Mouse (Mus musculus): ENCODE results near the gene Nup62.

Gene Nup62

DNA sequence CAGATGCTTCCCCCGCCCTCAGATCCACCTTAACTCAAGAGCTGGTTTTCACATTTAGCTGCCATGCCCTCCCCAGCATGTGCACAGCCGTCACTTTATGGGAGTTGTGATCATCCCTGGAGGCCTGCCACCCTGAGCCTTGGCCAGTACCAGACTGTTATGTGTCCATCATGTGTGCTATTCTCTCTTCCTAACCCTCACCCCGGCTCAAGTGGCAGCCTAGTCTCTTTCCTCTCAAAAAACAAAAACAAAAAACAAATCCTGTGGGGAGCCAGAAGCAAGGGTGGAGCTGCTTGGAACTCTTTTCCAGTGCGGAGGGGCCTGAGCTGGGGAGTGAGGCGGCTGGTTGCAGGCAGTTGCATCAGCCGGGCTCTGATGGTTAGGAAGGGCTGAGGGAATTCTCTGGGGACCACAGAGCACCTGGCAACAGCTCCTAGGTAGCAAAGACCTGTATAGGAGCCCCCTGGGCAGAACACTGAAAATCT is 2.9 kb downstream of the Nup62 start:
- peak; percentile 4 to 31 for DNase-seq (ENCODE audit: low spot score in 2 of 2)

DNA sequence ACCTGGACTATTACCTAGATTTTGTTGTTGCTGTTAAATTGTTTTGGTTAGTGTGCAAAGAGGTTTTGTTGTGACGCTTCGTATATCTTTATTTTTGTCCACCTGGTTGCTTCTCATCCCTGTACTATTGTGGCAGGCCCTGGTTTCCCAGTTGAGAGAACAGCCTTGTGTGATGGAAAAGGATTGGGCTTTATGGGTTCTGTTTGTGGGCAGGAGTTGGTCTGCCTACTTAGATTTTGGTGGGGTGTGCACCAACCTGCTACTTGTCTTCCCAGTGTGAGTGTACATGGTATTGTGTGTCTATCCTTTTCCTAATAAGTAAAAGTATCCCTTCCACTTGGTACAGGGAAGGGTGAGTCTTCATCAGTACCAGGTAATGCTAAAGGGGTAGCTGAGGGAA is 3.5 kb downstream of the Nup62 start:
- no peak for DNase-seq (ENCODE audit: low spot score in 2 of 2)

DNA sequence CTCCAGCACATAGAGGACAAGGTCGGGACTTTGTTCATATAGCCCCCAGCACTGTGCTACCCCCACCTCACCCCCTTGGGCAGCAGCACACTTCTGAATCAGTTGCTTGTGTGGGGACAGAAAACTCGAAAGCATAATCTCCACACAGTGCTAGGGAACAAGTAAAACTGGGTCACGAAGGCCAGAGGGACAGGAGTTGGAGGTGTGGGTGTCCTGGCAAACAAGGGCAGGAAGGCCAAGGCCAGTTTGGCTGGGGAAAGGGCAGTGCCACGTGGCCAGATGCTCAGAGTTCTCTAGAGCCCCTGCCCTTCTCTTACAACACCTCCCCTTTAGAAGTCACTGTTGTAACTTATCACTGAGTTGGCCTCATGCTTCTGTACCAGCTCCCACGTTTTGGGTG is 4.0 kb downstream of the Nup62 start:
- DNase-seq (ENCODE audit: low spot score in 2 of 2): no peak

DNA sequence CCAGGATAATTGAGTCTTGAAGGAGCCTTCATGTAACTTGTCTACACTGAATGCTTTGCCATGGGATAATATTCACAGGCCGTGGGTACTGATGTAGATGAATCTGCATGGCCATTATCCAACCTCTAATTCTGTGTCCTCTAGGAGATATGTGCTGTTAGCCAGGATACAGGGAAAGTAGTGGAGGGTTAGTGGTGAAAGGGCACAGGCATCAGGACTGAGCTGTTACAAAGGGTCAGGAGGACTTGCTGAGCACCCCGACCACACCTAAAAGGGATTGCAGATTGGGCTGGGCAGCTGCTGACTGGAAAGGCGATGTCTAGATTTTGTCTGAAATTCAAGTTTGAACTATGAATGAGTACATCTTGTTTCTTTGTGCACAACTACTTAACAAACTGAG is 4.6 kb downstream of the Nup62 start:
- no peak for DNase-seq (ENCODE audit: low spot score in 2 of 2)

DNA sequence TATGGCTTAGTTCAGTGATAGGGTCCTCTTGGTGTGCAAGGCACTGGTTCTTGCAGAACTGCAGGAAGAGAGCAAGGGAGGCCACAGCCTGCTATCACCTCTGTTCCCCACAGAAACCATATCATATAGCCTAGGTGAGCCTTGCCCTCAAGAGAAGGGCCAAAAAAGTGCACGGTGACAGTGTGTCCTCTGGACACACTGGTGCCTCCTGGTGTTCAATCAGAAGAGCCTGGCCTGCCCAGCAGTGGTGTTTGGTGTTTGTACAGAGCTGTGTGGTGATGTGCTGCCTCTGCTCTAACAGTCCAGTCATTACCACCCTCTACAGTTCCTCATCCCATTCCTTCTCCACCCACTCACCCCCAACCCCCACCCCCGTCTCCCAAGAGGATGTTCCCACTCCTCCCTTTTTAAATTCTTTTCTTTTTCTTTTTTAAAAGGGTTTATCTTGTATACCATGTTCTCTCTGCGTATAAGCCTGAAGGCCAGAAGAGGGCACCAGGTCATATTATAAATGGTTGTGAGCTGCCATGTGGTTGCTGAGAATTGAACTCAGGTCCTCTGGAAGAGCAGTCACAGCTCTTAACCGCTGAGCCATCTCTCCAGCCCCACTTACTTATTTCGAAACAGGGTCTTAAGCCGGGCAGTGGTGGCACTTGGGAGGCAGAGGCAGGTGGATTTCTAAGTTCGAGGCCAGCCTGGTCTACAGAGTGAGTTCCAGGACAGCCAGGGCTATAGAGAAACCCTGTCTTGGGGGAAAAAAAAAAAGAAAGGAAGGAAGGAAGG is 6.0 kb downstream of the Nup62 start:
- peak; percentile 0 to 1 for DNase-seq (ENCODE audit: low spot score in 2 of 2)

DNA sequence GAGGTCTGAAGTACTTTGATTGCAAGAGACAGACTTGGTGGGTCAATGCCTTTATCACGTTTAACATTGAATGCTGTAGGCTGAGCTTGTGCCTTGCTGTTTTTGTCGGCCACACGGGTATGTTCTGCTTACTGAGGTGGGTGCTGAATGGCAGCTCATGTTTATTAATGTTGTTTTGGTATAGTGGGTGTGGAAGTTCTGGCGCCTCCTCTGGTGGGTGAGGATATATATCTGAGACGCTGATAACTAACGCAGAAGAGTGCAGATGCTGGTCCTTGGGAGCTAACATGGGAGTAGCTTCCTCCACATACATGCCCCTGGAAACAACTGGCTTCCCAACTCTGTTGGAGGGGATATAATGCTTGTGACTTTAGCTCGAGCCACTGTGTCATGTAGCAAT is 7.5 kb downstream of the Nup62 start:
- DNase-seq (ENCODE audit: low spot score in 2 of 2): no peak

DNA sequence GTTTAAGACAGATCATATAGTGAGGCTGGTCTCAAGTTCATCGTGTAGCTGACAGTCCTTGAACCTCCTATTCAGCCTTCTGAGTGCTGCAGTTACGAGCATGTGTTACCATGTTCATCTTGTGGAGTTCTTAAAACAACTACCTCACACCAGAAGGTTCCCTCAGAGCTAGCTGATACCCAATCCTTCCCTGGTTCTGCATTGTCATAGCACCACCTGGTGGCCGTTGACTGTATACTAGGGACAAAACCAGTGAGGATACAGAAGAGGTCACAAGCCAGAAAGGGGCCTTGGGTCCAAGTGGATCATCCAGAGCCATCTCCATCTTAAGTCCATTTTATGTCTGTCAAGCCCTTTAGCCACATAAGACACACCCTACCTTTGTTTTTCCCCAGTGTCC is 9.0 kb downstream of the Nup62 start:
- DNase-seq (ENCODE audit: low spot score in 2 of 2): peak; percentile 64 to 76

DNA sequence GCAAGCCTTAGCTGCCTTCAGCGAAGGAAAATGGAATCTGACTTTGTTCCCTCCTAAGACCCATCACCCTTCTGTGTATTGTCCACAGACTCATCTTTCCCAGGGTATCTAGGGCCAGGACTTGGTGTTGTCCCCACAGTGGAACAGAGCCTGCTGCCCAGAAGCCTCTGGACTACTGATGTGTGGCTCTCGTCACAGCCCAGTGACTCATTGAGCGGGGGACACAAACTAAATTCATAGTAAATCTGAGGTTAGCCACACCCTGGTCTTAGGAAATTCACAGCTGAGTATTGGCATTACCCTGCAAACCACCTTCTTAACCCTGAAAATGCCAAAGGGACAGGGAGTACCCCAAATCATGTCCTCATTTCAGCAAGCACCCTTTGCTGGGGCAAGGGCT is 10.9 kb downstream of the Nup62 start:
- no peak for DNase-seq (ENCODE audit: low spot score in 2 of 2)

DNA sequence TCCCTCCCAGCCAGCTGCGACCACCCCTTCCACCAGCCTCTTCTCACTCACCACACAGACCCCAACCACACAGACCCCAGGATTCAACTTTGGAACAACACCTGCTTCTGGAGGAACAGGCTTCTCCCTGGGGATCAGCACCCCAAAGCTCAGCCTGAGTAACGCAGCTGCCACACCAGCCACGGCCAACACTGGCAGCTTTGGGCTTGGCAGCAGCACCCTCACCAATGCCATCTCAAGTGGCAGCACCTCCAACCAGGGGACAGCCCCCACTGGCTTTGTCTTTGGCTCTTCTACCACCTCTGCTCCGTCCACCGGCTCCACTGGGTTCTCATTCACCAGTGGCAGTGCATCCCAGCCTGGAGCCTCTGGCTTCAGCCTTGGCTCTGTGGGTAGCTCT is 12.8 kb downstream of the Nup62 start:
- no peak for DNase-seq (ENCODE audit: low spot score in 2 of 2)

DNA sequence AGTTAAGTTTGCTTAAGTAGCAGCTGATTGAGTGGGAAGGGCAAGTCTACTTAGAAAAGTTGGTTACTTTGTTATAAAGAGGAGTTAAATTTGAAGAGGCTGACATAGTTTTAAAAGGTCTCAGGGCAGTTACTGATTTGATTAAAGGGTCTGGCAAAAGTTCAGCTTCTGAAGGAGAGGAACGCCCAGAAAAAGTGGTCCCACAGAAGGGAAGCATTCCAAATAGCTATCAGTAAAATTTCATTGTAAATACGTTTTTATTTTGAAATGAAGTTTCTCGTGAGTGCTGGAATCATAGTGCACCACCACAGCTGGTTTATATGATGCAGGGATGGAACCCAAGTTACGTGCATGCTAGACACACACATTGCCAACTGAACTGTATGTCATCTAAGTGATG is 16.9 kb downstream of the Nup62 start:
- no peak for DNase-seq (ENCODE audit: low spot score in 2 of 2)

DNA sequence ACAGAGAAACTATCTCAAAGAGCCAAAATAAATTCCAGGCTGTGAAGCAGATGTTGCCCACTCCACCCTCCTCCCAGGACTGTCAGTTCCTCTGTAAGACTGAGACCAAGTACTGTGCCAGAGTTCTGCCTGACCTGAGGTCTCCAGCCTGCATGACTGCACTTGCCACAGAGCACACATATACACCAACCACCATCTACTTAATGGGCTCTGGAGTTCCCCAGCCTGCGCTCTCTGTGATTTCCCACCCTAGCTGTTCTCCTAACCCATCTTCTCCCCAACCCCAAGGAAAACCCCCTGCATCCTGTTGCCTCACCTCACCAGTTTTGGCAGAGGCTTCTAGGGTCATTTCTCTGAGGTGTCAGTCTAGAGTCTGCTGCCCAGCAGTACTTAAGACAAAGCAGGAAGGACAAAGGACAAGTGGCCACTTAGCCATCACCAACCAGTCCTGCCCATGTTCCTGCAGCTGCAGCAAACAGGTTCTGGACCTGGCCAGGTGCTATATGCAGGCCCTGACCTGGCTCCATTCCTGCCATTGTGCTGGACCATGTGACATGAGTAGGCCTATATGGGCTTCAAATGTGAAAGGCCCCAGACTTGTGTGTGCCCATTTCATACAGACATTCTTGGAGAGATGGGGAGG is 19.6 kb downstream of the Nup62 start:
- no peak for DNase-seq (ENCODE audit: low spot score in 2 of 2)

DNA sequence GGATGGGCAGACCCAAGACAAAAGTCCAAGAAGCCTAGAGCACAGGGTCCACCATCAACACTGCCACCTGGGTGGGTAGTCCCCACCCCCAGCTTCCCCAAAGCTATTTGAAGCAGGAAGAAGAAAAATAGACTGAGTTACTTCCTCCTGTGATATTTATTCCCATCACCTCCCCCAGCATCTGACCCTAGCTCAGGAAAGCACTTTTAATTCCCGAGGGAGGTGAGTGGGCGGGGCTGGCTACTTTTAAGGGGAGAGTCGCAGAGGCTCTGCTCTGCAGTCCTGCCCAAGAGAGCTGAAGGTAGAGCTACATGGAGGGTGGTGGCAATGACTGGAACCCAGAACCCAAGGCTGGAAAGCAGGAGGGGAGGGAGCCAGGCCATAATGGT is 20.1 kb downstream of the Nup62 start:
- no peak for DNase-seq (ENCODE audit: low spot score in 2 of 2)

DNA sequence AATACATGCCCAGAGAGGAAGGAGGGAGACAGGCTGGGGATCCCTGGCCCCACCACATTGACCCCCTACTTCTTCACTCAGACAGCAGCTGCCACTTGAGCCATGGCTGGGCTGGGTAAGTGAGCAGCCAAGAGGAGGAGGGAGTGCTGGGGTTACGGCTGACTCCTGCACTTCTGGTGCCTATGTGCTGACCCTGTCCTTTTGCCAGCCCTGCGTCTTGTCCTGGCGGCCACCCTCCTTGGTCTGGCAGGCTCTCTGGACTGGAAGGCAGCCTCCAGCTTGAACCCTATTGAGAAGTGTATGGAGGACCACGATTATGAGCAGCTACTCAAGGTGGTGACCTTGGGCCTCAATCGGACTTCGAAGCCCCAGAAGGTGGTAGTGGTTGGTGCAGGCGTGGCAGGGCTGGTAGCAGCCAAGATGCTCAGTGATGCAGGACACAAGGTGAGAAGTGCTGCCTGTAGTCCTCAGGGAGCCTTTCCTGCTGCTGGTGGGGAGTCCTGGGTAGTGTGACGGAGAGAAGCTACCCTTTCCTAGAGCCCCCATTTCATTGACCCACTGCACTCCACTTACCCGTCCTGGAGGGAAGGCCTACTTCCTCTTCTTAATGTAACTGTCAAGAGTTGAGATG is 20.6 kb downstream of the Nup62 start:
- no peak for DNase-seq (ENCODE audit: low spot score in 2 of 2)

DNA sequence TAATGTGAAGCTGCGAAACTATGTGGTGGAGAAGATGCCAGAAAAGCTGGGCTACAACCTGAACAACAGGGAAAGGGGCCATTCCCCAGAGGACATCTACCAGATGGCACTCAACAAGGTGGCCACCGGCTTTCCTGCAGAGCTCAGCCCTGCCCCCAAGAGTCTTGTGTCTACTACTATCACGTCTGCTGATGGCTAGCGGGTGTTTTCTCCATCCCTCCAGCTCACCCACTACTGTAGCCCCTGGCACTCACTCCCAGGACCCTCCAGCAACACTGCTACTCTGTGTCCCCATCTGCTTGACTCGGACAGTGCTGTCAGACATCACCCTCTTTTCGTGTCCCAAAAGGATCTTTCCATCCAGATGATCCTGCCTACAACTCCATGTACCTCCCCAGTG is 22.2 kb downstream of the Nup62 start:
- no peak for DNase-seq (ENCODE audit: low spot score in 2 of 2)

DNA sequence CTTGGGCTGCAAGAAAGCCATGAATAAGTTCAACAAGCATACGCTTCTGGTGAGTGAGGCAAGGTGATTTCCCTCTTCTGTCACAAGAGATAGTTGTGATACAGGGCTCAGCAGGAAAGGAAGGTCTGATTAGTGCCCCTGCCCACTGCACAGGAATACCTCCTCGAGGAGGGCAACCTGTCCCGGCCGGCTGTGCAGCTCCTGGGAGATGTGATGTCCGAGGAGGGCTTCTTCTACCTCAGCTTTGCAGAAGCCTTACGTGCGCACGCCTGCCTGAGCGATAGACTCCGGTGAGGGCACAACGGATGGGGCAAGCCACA is 23.2 kb downstream of the Nup62 start:
- DNase-seq (ENCODE audit: low spot score in 2 of 2): no peak

DNA sequence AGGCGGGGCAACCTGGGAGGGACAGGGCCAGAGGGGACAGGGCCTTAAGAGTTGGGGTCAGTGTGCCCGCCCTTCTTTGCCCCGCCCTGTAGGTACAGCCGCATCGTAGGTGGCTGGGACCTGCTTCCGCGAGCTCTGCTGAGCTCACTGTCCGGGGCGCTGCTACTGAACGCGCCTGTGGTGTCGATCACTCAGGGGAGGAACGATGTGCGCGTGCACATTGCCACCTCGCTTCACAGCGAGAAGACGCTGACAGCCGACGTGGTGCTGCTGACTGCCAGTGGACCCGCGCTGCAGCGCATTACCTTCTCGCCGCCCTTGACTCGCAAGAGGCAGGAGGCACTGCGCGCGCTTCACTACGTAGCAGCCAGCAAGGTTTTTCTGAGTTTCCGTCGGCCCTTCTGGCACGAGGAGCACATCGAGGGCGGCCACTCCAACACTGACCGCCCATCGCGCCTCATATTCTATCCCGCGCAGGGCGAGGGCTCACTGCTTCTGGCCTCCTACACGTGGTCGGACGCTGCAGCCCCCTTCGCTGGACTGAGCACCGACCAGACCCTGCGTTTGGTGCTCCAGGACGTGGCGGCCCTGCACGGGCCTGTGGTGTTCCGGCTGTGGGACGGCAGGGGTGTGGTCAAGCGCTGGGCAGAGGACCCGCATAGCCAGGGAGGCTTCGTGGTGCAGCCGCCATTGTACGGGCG is 23.8 kb downstream of the Nup62 start:
- DNase-seq (ENCODE audit: low spot score in 2 of 2): no peak

DNA sequence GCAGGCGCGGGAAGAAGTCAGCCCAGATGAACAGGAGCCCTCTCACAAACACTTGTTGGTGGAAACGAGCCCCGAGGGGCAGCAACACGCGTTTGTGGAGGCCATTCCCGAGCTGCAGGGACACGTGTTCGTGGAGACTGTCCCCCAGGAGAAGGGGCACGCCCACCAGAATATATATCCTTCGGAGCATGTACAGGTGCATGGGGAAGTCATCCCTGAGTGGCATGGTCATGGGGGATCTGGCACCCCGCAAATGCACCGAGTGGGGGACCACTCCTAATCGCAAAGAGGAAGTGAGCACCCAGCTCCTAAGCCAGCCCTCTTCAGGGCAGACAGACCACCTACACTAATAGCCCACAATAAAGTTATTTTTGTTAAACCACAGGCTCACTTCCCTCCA is 24.5 kb downstream of the Nup62 start:
- DNase-seq (ENCODE audit: low spot score in 2 of 2): no peak

DNA sequence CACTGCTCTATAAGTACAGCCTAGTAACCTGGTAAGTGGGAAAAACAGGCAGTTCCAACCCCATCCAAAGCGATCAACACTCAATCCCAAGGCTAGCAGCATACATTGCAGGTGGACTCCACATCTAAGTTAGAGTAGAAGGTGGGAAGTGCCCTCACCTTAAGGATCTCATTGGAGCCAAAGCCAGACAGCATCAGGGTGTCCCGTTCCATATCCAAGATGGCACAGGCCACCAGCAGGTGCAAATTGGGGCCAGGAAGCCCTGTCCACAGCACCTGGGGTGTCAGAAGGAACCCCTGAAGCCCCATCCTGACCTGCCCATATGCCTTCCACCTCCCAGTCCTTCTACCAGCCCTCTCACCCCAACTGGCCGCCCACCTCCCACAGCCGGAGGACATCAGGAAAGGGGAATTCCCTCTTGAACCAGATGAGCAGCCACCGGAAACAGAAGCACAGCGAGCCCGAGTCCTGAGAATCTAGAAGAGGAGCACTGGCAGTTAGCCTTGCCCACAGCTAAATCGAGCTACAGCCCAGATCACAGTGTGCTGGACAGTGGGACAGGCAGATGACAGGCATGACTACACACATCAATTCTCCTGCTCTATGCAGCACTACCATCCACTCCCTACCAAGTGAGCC is 26.1 kb downstream of the Nup62 start:
- no peak for DNase-seq (ENCODE audit: low spot score in 2 of 2)

DNA sequence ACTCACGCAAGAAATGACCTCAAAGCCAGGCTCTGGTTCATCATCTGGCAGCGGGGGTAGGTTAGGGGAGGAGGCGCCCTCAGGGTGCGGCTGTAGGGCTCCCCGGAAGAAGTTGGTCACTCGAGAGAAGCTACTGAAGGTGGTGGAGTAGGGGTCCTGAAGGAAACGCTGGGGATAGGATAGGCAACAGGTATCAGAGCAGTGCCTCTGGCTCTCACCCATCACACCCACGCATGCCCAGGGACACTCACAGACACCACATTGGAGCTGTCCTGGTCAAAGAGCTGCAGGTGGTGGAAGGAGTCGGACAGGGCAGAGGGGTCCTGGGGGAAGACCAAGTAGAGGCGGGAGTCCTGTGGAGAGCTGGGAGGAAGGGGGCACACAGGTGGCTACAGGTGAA is 29.1 kb downstream of the Nup62 start:
- DNase-seq (ENCODE audit: low spot score in 2 of 2): no peak

DNA sequence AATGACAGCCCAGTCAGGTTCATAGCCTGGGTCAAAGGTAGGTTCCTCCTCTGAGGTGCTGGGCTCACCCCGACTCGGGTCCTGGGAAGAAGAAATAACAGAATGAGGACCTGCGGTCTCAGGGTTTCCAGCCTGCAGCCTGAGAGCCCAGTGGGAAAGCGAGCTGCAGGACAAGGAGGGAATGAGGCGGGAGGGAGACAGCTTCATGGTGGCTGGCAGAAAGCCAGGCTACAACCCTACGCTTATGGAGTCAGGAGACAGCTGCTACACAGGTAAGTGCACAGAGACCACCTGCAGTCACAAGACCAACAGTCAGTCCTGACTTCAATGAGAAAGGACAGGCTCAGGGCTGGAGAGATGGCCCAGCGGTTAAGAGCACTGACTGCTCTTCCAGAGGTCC is 30.9 kb downstream of the Nup62 start:
- no peak for DNase-seq (ENCODE audit: low spot score in 2 of 2)

DNA sequence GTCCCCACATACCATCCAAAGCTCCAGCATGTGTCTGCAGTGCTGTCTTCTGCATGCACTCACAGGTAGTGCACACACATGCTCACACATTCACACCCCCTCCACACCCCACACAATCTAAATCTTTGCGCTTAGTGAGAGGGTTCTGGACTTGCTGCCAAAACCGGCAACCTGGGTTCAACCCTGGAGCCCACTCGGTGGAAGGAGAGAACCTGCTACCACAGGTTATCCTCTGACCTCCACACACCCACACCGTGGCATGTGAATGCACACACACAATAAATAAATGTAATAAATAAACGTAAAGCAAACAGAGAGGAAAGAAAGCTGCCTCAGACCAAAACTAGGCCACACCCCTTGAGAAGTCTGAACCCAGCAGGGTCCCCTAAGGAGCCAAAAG is 31.9 kb downstream of the Nup62 start:
- DNase-seq (ENCODE audit: low spot score in 2 of 2): no peak
